Mouse (Mus musculus) intestine, embryonic 15.5 days (tissue): ENCODE measurements around the gene Dennd1b. TPM values are rescaled to one million over a fixed set of nuclear protein-coding genes. Genes with fewer than 3 reads are reported as not detected.
A peak's percentile ranks its signal among the peaks of the same experiment; 100 is the strongest.

Experiments
- ATAC-seq: fragments of 200-750 bp; cut with Nextera tagmentation; 2 replicates; pipeline ENCODE4 v1.8.0; 2017; ENCODE audit warnings: moderate TSS enrichment, moderate library complexity
- H3K27ac ChIP-seq: fragments of 300-500 bp; sonication (generic); 2 replicates; pipeline ENCODE4 v1.5.1; 2015; ENCODE audit warnings: mild to moderate bottlenecking, inconsistent platforms
- H3K27me3 ChIP-seq: fragments of 300-500 bp; sonication (generic); replicated peaks from 2 replicates; pipeline ENCODE4 v1.6.1; 2015; ENCODE audit warnings: inconsistent platforms
- H3K36me3 ChIP-seq: fragments of 300-500 bp; sonication (generic); 2 replicates; pipeline ENCODE4 v1.6.1; 2015; ENCODE audit warnings: inconsistent platforms
- H3K4me1 ChIP-seq: fragments of 300-500 bp; sonication (generic); replicated peaks from 2 replicates; pipeline ENCODE4 v1.6.1; 2015; ENCODE audit warnings: inconsistent platforms
- H3K4me2 ChIP-seq: fragments of 300-500 bp; sonication (generic); replicated peaks from 2 replicates; pipeline ENCODE4 v1.6.1; 2015; ENCODE audit warnings: mild to moderate bottlenecking, inconsistent platforms
- H3K4me3 ChIP-seq: fragments of 300-500 bp; sonication (generic); replicated peaks from 2 replicates; pipeline ENCODE4 v1.5.1; 2015; ENCODE audit warnings: inconsistent platforms
- H3K9ac ChIP-seq: fragments of 300-500 bp; sonication (generic); 2 replicates; pipeline ENCODE4 v1.6.1; 2015; ENCODE audit warnings: inconsistent platforms
- H3K9me3 ChIP-seq: fragments of 300-500 bp; sonication (generic); 2 replicates; pipeline ENCODE4 v1.6.1; 2016; ENCODE audit warnings: inconsistent platforms
- WGBS: fragments of 180-500 bp; shearing (Covaris S2); methylation state at CpG from one replicate; pipeline ENCODE4 v1.1.7; 2015; 5-methylcytosine and 5-hydroxymethylcytosine counted together
- polyA plus RNA-seq: library from polyadenylated mRNA; unstranded; fragments of >200 nt; fragmentation: Nextera tagmentation; extraction: Ambion mirVana; gene quantifications from 2 replicates; pipeline ENCODE4 v1.2.1, GENCODE M21; 2015

Dennd1b gene
- polyA plus RNA-seq, 1 experiment from 2014 or later: 9.0 TPM

DNA sequence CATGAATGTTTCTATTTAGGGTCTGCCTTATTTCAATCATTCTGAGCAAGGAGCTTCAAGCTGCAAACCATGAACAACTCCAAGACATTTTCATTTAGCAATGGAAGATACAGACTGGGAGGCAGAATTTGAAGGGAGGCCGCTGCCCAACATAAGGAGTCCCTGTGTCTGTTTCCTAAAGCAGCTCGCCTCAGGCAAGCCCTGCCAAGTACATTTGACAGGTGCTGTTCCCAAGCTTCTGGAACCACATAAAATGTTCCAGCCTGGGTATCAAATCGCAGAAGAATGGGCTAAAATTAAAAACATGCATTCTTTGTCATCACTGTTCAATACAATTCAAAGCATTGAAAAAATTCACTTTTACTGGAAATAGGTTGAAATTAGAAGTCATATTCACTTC is 229.4 kb downstream of the Dennd1b start:
- no peaks in the 10 kb centered on the region for H3K36me3 ChIP-seq
- H3K4me1 ChIP-seq: no peaks in the 10 kb centered on the region
- WGBS: 69% methylated on average over 3 of the region's 3 CpGs
- no peak for ATAC-seq
- no peak overlapping the region for H3K4me3 ChIP-seq
- no peaks in the 10 kb centered on the region for H3K27me3 ChIP-seq
- H3K9me3 ChIP-seq: no peaks in the 10 kb centered on the region
- H3K4me2 ChIP-seq: no peak overlapping the region
- H3K27ac ChIP-seq: no peak overlapping the region
- no peak overlapping the region for H3K9ac ChIP-seq

DNA sequence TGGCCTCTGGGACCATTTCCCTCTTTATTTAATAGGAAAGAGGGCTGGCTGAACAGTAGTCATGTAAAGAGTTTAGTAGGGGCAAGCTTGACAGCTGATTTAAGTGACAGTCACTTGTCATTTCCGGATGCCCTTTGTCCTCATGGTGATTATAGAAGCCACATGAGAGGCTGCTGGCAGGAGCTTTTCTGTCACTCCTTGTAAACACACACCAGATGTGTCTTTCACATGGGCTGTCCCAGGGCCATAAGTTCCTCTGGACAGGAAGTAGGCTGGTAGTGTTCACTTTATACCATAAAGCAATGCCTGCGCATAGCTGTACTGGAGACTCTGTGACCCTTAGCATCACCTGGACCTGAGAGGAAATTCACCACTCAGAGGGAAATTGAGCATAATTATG is 230.8 kb downstream of the Dennd1b start:
- no peaks in the 10 kb centered on the region for H3K27me3 ChIP-seq
- peak; percentile 39; the same call in 1 of the 2 replicates for ATAC-seq
- WGBS: 56% methylated on average over 2 of the region's 2 CpGs
- no peak overlapping the region for H3K27ac ChIP-seq
- H3K36me3 ChIP-seq: no peaks in the 10 kb centered on the region
- no peak overlapping the region for H3K4me3 ChIP-seq
- no peak overlapping the region for H3K9ac ChIP-seq
- no peaks in the 10 kb centered on the region for H3K9me3 ChIP-seq
- no peak overlapping the region for H3K4me2 ChIP-seq
- no peaks in the 10 kb centered on the region for H3K4me1 ChIP-seq

DNA sequence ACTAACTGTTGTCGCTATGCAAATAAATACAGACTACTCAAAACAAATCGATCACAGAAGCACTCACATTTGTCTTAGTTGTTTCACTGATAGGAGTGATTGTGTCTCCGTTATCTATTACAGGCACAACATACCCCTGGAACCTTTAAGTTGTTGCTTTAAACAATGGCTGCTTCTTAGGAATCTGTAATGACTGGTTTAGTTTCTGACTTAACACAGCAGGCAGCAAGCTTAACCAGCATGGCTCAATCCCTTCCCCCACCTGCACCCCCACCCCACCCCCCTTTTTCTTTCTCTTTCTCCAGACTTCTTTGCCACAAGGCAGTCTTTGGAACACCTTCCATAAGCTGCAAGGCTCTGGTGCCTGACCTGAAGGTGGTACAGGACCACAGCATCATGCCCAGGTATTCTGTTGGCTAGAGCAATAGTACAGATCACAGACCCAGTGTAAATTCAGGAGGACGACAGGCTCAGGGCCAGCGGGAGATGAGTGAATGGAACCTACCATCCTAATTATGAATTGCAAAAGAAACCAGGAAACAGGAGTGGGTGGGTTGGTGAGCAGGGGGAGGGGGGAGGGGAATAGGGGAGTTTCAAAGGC is 231.3 kb downstream of the Dennd1b start:
- H3K27ac ChIP-seq: no peak overlapping the region

DNA sequence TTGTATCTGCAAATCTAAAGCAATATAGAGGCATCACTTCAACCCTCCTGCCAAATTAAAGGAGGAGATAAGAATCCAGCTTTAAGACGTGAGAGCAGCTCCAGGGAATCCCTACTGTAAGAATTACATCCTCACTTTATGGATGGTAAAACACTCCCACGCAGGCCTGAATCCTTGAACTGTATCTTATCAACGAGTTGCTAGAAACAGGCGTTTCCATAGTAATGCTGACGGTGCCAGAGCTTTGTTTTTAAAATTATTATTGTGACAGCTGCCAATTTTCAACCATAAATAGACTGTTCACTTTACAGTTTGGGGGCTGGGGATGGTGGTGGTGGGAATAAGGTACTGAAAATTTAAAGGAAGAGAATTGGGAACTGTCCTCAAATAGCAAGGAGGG is 239.8 kb downstream of the Dennd1b start:
- Histone ChIP-seq H3K4me2 (no peak overlapping the region), H3K27ac (no peak overlapping the region), H3K9ac (no peak overlapping the region), H3K4me3 (no peak overlapping the region), H3K36me3 (no peaks in the 10 kb centered on the region), H3K9me3 (no peaks in the 10 kb centered on the region), H3K4me1 (no peaks in the 10 kb centered on the region), H3K27me3 (no peaks in the 10 kb centered on the region)
- WGBS: 40% methylated on average over 5 of the region's 5 CpGs
- ATAC-seq: no peak

More for the DNA sequence above, 231.3 kb downstream of the Dennd1b start:
- no peak overlapping the region for H3K9ac ChIP-seq
- H3K27me3 ChIP-seq: no peaks in the 10 kb centered on the region
- no peaks in the 10 kb centered on the region for H3K9me3 ChIP-seq
- ATAC-seq: no peak
- H3K4me3 ChIP-seq: no peak overlapping the region
- H3K4me2 ChIP-seq: no peak overlapping the region
- H3K36me3 ChIP-seq: no peaks in the 10 kb centered on the region
- no peaks in the 10 kb centered on the region for H3K4me1 ChIP-seq
- 37% methylated on average over 5 of the region's 5 CpGs for WGBS

DNA sequence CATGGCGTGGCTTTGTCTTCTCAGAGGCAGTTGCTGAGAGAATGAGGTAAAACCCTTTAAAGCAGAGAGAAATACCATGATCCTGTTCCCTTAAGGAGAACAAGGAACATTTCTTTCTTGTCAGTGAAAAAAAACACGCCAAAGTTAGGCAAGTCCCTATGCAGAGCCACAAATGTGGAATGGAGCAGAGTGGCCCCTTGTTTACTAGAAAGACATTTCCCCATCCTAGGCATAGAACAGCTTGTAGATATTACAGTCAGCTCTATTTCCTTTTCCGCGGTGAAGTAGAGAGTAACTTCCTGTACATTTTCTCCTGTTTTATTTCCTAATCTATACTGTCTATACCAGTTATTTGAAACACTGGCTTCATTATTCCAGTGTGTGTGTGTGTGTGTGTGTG is 243.0 kb downstream of the Dennd1b start:
- WGBS: 55% methylated on average over 4 of the region's 4 CpGs
- Histone ChIP-seq H3K4me1 (no peaks in the 10 kb centered on the region), H3K36me3 (no peaks in the 10 kb centered on the region), H3K27me3 (no peaks in the 10 kb centered on the region), H3K4me2 (no peak overlapping the region), H3K9ac (no peak overlapping the region), H3K4me3 (no peak overlapping the region), H3K27ac (no peak overlapping the region), H3K9me3 (no peaks in the 10 kb centered on the region)
- no peak for ATAC-seq

DNA sequence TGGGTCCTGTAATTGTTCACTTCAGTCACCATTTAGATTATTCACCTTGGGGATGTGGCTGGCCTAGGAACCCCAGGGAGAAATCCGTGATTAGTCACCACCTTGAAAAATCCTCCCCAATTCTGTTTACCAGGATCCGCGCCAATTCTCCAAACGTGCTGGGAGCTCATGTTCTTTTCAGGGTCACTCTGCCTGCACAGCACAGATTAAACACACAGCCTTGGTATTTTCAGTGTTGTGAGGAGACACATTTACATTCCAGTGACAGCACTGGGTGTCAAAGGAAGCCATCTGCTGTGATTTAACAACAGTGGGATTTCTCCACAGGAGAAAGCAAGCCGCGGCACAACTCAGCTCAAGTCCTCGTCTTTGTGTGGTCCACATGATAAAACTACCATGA is 246.6 kb downstream of the Dennd1b start:
- no peaks in the 10 kb centered on the region for H3K9me3 ChIP-seq
- no peaks in the 10 kb centered on the region for H3K36me3 ChIP-seq
- peak; percentile 71 for ATAC-seq
- no peaks in the 10 kb centered on the region for H3K27me3 ChIP-seq
- no peak overlapping the region for H3K9ac ChIP-seq
- H3K4me2 ChIP-seq: no peak overlapping the region
- no peak overlapping the region for H3K27ac ChIP-seq
- no peak overlapping the region for H3K4me3 ChIP-seq
- WGBS: 31% methylated on average over 7 of the region's 7 CpGs
- H3K4me1 ChIP-seq: no peaks in the 10 kb centered on the region

DNA sequence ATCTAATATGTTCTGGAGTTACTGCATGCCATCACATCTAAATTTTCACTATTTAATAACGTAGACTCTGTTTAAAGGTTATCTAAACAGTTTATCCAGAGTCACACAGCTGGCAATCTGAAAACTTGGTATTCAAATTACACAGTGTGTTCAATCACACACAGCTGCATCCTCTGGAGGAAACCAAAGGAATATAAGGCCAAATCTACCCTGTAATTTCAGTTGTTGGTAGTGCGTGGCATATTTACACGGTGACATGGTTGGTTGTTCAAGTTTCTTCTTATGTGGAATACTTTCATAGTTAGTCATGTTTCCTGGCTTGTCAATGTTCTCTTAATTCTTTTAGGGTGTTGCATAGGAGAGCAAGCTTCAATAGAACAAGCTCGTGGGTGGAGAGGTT is 247.3 kb downstream of the Dennd1b start:
- Histone ChIP-seq H3K36me3 (no peaks in the 10 kb centered on the region), H3K9ac (no peak overlapping the region), H3K9me3 (no peaks in the 10 kb centered on the region), H3K4me1 (no peaks in the 10 kb centered on the region; the same call in 1 of the 2 replicates), H3K27ac (no peak overlapping the region), H3K4me2 (no peak overlapping the region), H3K4me3 (no peak overlapping the region), H3K27me3 (no peaks in the 10 kb centered on the region)
- 51% methylated on average over 4 of the region's 4 CpGs for WGBS
- no peak for ATAC-seq

DNA sequence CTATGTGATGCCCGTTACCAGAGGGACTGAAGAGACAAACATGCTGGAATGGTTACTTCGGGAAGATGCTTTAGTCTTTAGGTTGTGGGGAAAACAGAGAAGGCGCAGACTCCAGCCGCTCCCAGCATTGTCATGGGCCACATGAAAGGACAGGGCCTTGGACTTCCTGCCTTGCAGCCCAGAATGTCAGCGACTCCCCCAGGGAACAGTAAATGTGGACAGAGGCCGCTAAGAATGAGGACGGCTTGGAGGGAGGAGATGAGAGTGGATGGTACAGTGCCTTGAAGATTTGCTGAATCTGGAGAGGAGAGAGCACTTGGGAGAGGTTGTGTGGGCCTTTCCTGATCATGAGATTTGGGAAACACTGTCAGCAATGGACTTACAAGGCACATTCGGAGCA is 252.1 kb downstream of the Dennd1b start:
- Histone ChIP-seq H3K4me1 (no peaks in the 10 kb centered on the region; the same call in 1 of the 2 replicates), H3K27ac (no peak overlapping the region), H3K27me3 (no peaks in the 10 kb centered on the region), H3K4me3 (no peak overlapping the region), H3K9me3 (no peaks in the 10 kb centered on the region), H3K9ac (no peak overlapping the region), H3K4me2 (no peak overlapping the region), H3K36me3 (no peaks in the 10 kb centered on the region)
- WGBS: 66% methylated on average over 8 of the region's 8 CpGs
- no peak for ATAC-seq

DNA sequence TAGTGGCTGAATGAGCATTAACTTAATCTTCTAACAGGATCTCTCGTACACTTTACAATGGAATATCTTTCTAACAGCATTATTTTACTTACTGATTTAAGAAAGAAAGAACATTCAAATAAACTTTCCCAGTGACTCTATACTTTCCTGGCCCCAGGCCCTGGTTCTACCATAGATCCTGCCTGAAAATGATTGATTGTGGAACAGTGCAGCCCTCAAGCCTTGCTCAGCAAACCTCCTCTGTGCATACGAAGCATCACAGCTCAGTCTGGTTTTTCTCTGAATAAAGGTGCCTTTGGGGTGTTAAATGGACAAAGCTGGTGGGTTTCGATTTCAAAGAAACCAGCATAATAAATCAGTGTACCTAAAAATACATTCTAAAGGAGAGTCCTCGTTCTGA is 260.6 kb downstream of the Dennd1b start:
- H3K36me3 ChIP-seq: no peaks in the 10 kb centered on the region
- no peaks in the 10 kb centered on the region for H3K27me3 ChIP-seq
- no peaks in the 10 kb centered on the region for H3K9me3 ChIP-seq
- WGBS: 43% methylated on average over 4 of the region's 4 CpGs
- no peak overlapping the region for H3K4me3 ChIP-seq
- H3K4me2 ChIP-seq: no peak overlapping the region
- H3K9ac ChIP-seq: no peak overlapping the region
- no peak for ATAC-seq
- 0 out of 2 replicates have a peak overlapping the region, but pooled peaks have one; percentile 32 for H3K27ac ChIP-seq
- H3K4me1 ChIP-seq: 0 out of 2 replicates have a peak, but pooled peaks cover 5% of the 10 kb centered on the region

DNA sequence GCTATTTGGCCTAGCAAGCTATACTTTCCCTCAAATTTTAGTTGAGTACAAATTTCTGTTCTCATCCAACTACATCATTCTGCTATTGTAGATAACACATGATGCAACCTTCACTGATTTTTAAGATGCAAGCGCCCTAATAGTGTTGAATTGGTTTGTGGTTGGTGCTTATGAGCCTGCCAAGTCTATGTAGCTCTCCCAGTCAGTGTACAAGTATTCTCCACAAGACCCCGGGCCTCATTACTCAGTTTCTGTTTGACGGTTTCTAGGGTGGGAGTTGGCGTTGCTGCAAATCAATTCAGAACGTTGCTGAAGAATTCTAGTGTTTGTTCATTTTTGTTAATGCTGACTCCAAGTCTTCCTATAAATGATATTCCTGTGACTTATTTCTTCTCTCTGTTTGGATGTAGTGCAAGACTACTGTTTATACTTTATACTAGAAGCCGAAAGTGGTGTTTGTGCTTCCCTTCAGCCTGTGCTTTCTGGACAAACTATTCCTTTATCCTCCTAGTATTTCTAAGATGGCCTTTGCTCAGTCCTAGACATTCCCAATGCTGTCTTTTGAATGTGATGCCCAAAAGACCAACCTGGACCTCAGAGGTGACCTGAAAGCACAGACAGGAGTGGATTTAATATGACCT is 261.2 kb downstream of the Dennd1b start:
- 0 out of 2 replicates have a peak, but pooled peaks have one; percentile 47 for ATAC-seq
- H3K36me3 ChIP-seq: no peaks in the 10 kb centered on the region
- no peak overlapping the region for H3K4me2 ChIP-seq
- H3K27me3 ChIP-seq: no peaks in the 10 kb centered on the region
- 0 out of 2 replicates have a peak, but pooled peaks cover 5% of the 10 kb centered on the region for H3K4me1 ChIP-seq
- H3K9me3 ChIP-seq: no peaks in the 10 kb centered on the region
- peak overlapping the region; percentile 48 for H3K27ac ChIP-seq
- WGBS: 47% methylated on average over 6 of the region's 6 CpGs
- H3K9ac ChIP-seq: no peak overlapping the region
- H3K4me3 ChIP-seq: no peak overlapping the region

Other genes starting within 250 kb of the Dennd1b start
- 0.15 and 0.20 TPM in 2 replicates for gene Lhx9, start 114.9 kb upstream of the Dennd1b start, polyA plus RNA-seq
- 38.1 and 38.9 TPM in 2 replicates for gene 2310009B15Rik, start 106.6 kb upstream of the Dennd1b start, polyA plus RNA-seq